Mouse (Mus musculus): Measurements from ENCODE around the gene Trex2.

- no peak for TF ChIP-seq POLR2A (IDR thresholded peaks at IDR 0.05; ENCODE audit: borderline replicate concordance, extremely low read depth, insufficient read depth, insufficient read length, poor library complexity, severe bottlenecking)
- TF ChIP-seq CTCF (IDR thresholded peaks at IDR 0.05; ENCODE audit: borderline replicate concordance, extremely low read depth, insufficient read depth, insufficient read length), result no peak
Measured at GRCm38 (mm10) chrX:73477500-73477899, 42.4 kb upstream of the Trex2 start.
